Mouse (Mus musculus): ENCODE measurements around the gene Ccdc191.

Ccdc191 gene

DNA sequence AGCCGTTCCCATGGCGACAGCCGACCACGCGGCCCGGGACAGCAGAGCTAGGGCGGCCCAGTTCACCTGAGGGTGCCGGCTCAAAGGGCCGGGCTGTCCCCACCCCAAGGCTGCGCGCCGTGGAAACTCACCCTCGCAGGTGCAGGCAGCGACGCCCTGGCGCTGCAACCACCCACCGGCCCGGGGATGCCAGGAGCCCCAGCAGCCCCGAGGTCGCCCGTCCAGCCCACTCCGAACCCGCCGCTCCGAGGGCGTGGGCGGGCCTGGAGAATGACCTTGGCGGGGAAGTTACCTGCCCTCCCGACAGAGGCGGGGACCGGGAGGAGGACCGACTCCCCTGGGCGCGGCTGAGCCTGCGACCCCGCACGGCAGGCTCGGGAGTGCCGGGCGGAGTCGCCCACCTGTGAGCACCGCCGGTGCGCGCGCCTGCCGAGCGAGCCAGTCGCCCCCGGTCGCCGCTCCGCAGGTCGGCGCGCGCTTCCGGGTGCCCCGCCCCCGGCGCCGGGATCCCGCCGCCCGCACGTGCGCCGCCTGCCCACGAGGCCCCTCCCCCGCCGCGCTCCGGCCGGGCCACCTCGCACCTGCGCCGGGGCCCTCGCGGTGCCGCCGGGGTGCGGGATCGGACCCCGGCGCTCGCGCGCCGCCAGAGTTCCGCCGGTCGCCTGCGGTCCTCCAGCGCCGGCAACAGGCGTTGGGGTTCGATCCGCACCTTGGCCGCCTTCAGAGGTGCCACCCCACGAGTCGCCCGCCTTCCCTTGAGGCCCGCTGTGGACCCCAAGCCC, 89.9 kb downstream of the Ccdc191 start, which contains the start of gene Zdhhc23:
Zdhhc23 (minus strand) TSS at position 464 of the 782 bp plus-strand sequence.
- in situ Hi-C loops (cut with MboI, MseI): no loop called here

DNA sequence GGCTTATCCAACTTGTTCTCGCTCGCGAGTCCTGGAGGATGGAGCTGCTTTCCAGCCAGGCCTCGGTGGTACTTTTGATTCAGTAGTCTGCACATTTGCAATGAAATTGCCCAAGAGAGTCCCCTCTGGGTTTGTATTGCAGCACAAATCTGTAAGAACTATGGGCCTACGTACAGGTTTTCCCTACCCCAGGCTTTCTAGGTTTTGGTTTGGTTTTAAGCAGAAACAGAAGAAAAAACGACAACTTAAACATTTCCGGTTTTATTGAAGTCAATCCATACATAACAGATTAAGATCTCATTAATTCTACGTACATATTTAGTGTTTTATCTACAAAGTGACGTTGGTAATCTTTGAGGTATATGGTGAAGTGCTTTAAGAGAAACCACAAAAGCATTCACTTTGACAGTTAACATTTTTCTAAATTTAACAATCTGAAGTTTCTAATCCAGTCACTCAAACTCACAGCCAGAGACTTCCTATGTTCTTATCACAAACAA, 90.6 kb downstream of the Ccdc191 start:
- in situ Hi-C loops (cut with MboI, MseI): no loop called here

DNA sequence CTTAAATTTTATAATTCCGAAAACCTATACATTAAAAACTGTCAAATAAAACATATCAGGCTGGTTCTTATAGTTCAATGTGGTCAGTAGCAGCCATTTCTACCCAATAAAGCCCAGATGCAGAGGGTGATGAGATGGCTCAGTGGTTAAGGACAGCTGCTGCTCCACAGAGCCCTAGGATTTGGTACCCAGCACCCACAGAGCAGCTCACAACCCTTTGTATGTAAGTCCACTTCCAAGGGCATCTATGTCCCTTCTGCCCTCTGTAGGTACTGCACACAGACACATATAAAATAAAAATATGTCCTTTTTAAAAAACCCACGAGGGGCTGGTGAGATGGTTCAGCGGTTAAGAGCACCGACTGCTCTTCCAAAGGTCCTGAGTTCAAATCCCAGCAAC, 96.7 kb downstream of the Ccdc191 start:
- in situ Hi-C loops (cut with MboI, MseI): no loop called here

DNA sequence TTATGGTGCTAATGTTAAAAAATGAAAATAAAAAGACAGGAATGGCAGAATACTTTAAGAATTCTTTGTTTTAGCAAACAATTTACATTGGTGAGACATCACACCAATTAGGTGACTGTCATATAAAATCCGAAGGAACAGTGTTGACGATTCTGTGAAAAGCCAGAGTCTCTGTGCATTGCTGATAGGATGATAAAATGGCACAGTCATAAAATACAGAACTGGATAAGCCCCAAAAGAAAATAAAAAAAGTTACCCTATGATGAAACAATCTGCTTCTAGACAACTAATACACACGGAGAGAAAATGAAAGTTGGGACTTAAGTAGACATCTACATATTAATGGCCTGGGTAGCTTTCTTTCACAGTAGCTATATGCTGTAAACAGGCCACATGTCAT, 105.0 kb downstream of the Ccdc191 start:
- in situ Hi-C loops (cut with MboI, MseI): loop anchor here in 1 of 2 experiments (5.0 kb wide), 1 partner anchor 103 kb away; no protein-coding TSS in a partner anchor

DNA sequence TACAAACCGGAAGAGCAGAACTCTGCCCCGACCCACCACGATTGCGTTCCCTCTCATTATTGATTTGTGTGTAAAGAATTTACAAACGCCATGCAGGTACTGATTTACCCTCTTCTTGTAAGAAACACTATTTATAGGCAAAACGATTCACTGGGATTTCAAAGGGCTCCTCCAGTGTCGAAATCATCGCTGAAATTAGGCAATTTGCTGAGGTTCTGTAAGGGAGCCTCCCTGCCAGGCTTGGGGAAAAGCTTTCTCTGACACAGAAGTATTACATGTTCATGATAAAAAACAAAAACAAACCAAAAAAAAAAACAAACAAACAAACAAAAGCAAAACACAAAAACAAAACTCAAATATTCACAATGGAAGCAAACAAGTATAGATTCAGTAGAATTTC, 109.5 kb downstream of the Ccdc191 start:
- in situ Hi-C loops (cut with MboI, MseI): loop anchor here in 1 of 2 experiments (5.0 kb wide), 1 partner anchor 98 kb away; no protein-coding TSS in a partner anchor

DNA sequence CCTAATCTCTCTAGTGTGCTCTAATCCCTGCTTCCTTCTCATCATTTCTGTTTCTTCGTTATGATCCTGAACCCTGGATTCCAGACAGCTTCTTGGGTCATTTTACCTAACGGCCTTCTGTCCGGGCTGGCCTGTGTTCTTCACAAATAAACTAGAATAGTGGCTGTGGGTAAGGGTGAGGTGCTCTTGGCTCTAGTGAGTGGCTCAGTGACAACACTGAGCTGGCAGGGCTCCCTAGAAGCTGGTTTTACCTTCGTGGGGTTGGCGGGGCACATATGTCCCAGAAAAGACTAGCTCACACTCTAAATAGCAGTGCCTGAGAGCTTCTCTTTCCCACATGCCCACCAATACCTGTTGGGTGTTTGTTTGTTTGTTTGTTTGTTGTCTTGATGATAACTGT, 109.9 kb downstream of the Ccdc191 start:
- in situ Hi-C loops (cut with MboI, MseI): loop anchor here in 1 of 2 experiments (5.0 kb wide), 1 partner anchor 98 kb away; no protein-coding TSS in a partner anchor

DNA sequence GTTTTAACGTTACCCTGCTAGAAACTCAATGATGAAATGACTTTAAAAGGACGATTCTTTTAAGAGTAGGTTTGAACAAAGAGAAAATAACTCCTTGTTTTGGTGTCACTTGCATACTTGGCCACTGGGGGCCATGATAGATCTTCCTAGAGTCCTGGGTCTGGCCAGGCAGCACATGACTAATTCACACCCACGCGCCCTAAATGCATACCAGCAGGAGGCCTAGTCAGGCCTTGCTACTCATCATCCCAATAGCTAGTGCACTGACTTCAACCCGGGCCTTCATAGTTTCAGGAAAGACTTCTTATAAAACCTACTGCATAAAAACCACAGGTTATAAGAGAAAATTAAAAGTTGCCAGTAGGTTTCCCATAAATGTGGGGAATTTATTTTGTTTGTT, 112.5 kb downstream of the Ccdc191 start:
- in situ Hi-C loops (cut with MboI, MseI): no loop called here

DNA sequence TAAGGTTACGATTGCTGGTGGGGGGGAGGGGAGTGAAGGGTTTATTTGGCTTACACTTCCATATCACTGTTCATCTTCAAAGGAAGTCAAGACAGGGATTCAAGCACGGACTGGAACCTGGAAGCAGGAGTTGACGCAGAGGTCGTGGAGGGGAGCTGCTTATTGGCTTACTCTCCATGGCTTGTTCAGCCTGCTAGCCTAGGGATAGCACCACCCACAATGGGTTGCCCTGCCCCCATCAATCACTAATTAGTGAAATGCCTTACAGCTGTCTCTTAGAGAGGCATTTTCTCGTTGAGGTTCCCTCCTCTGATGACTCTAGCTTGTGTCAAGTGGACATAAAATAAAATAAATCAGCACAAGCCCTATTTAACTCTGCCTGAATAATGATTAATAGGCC, 121.4 kb downstream of the Ccdc191 start:
- in situ Hi-C loops (cut with MboI, MseI): loop anchor here in 1 of 2 experiments (5.0 kb wide), 1 partner anchor 49 kb away; no protein-coding TSS in a partner anchor
